Mouse (Mus musculus) thymus, adult 2 months (tissue): ENCODE measurements at regions not wholly inside any gene's neighbourhood (a gene's known extent, or its start where the extent isn't known, plus 50 kb on each side); places are given as distances from the start of the nearest gene placed in this dataset.

ENCODE experiments used
- CTCF ChIP-seq: fragments of 200-500 bp; IDR thresholded peaks from 2 replicates; pipeline ENCODE4 v1.5.1; 2012; ENCODE audit warnings: mild to moderate bottlenecking, control low read depth, low read length, moderate library complexity, borderline replicate concordance; ENCODE audit not compliant: control insufficient read depth, poor library complexity, insufficient read depth; ENCODE audit errors: extremely low read depth
- POLR2A ChIP-seq: fragments of 200-500 bp; IDR thresholded peaks from 2 replicates; pipeline ENCODE4 v1.6.1; 2012; ENCODE audit warnings: mild to moderate bottlenecking, low read length, control low read depth, moderate library complexity; ENCODE audit not compliant: control insufficient read depth, poor library complexity, insufficient read depth; ENCODE audit errors: extremely low read depth

DNA sequence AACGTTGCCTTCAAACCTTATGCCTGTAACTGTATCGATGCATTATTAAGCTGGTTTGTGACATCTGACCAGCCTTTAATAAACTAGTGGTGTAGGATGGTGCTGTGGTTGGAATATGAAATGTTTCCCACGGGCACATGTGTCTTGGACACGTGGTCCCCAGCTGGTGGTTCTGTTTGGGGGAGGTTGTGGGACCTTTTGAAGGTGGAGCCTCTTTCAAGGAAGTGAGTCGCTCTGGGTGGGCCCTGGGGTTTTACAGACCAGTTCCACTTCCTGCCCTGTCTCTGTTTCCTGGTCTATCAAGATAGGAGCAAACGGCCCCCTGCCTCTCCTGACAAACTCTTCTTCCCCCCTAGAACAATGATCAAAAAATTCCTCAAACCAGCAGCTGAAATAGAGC, 232.1 kb downstream of the Gadd45g start:
- TF ChIP-seq POLR2A, result no peak
- no peak for TF ChIP-seq CTCF
